8 mouse cellular contexts compared by ENCODE assay signal in the genomic region with DNA sequence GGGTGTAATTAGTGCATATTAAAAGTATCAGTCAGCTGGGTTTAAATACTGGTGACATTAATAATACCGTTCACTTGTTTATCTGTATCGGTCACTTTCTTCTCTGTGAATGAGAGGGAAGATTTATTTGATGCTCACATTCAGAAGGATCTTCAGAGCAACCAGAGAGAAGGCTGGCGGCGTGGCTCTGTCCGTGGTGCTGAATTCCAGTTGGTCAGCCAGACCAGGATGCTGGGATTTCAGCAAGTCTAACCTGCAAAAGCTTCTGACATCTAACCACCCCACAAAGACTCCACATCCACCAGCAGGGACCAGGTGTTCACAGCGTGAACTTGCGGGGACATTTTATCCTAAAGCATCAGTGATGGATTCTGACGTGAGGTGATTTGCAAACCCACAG.
DNase-seq lines count a peak whose midpoint lies in the region; ATAC-seq lines count a peak whose summit lies in the region.

No protein-coding gene starts in this region.

- no peaks in the 10 kb centered on the region for H3K36me3 ChIP-seq in liver, embryonic 11.5 days (ENCODE audit: control insufficient read depth, insufficient read depth, low read length)

- H3K9ac ChIP-seq in liver, embryonic 11.5 days (ENCODE audit: low read depth, low read length): no peak overlapping the region

- H3K4me1 ChIP-seq in liver, embryonic 11.5 days (replicated peaks; ENCODE audit: control insufficient read depth, insufficient read depth, low read length): no peaks in the 10 kb centered on the region

- no peak overlapping the region for H3K27ac ChIP-seq in liver, embryonic 11.5 days (ENCODE audit: low read depth, low read length)

- no peak overlapping the region for H3K4me3 ChIP-seq in liver, embryonic 11.5 days (ENCODE audit: low read depth, low read length)

- WGBS in liver, embryonic 11.5 days: 32% methylated on average over 8 of the region's 8 CpGs

- no peak overlapping the region for H3K4me2 ChIP-seq in liver, embryonic 11.5 days

- peak; percentile 3 for DNase-seq in adrenal gland, adult 2 months
- DNase-seq in adrenal gland, adult 18-20 months (ENCODE audit: low spot score in 2 of 2): no peak
- DNase-seq in liver: peak; percentile 50
- no peak for DNase-seq in liver, embryonic 11.5 days (ENCODE audit: low spot score)
- DNase-seq in c-Kit-positive CD71-negative TER-119-negative erythroid progenitor cells, embryonic 14.5 days (ENCODE audit: low read depth): peak; percentile 17
- peak; percentile 74 for DNase-seq in mesoderm, embryonic 11.5 days (ENCODE audit: low read depth, low spot score)
- no peak for DNase-seq in thymus, postnatal 36 days

- no peaks in the 10 kb centered on the region for H3K27me3 ChIP-seq in liver, embryonic 11.5 days (replicated peaks; ENCODE audit: control insufficient read depth, insufficient read depth, low read length)

- no peaks in the 10 kb centered on the region for H3K9me3 ChIP-seq in liver, embryonic 11.5 days (ENCODE audit: control insufficient read depth, low read length)

- ATAC-seq in liver, embryonic 11.5 days (replicated peaks; ENCODE audit: low FRiP score): no peak
- ATAC-seq in frontal cortex, adult (ENCODE audit: low TSS enrichment): no peak

Comparison
In these comparisons a context has a peak if more than half of its experiments do, and no peak if none do; other contexts are left out.
1. DNase-seq: peak in adrenal gland, adult 2 months (single experiment), liver (single experiment), c-Kit-positive CD71-negative TER-119-negative erythroid progenitor cells, embryonic 14.5 days (single experiment) and mesoderm, embryonic 11.5 days (single experiment); none in adrenal gland, adult 18-20 months (0 of 2), liver, embryonic 11.5 days (single experiment) and thymus, postnatal 36 days (0 of 2).